Mouse (Mus musculus) CD4-positive naive resting alpha-beta T cell, adult 76 days (primary cell): ENCODE results near the gene Pcbp4. TPM values are rescaled to one million over a fixed set of nuclear protein-coding genes. Genes with fewer than 3 reads are reported as not detected.

ENCODE experiments used
- total RNA-seq: library from RNA; stranded (reverse); gene quantifications from one replicate; pipeline ENCODE4 v1.2.4, GENCODE M21; 2023

Pcbp4 gene
- 15.2 TPM for total RNA-seq

DNA sequence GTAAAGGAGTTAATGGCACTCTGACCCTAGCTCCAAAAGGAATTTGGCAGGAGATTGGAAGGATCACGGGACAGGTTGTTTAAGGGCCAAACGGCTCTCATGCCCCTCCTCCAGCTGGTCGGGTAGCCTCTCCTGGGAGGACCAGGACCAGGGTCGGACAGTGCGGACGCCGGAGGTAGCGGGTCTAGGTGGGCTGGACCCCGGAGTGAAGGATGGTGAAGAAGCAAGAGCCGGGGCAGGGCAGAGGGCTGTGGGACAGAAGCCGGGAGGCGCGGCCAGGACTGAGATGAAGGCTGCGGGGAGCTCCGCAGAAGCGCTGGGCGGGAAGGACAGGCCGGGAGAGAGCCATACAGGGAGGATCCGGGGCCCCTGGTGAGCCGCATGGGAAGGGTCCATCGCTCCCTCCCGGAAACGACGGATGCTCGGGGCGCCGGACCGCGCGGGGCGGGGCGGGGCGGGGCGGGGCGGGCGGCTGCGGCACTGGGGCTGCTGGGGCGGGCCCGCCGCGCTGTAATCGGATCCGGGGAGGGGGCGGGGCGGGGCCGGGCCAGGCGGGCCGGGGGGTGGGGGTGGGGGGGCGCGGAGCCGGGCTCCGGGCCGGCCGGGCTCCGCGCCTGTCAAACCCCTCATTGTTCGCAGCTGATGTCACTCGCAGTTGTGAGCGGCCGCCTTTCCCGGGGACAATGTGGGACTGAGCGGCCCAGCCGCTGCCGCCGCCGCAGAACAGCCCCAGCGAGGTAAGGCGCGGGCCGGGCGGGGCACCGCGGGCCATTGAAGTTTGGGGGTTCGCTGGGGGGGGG is at the start of gene Pcbp4:
Gene Pcbp4 (plus strand): TSS at position 21 of the 800 bp plus-strand sequence.

GRCm38 (mm10) chr9:106429221-106430014 is 23.7 kb upstream of the Pcbp4 start, which contains the start of gene Rpl29:
Gene Rpl29 (plus strand): TSS chr9:106429454.

GRCm38 (mm10) chr9:106447348-106447747 is 5.7 kb upstream of the Pcbp4 start, which contains the start of the genes Abhd14b and Abhd14a:
Gene Abhd14b (plus strand): TSS chr9:106447459.
Gene Abhd14a (minus strand): TSS chr9:106447678.

DNA sequence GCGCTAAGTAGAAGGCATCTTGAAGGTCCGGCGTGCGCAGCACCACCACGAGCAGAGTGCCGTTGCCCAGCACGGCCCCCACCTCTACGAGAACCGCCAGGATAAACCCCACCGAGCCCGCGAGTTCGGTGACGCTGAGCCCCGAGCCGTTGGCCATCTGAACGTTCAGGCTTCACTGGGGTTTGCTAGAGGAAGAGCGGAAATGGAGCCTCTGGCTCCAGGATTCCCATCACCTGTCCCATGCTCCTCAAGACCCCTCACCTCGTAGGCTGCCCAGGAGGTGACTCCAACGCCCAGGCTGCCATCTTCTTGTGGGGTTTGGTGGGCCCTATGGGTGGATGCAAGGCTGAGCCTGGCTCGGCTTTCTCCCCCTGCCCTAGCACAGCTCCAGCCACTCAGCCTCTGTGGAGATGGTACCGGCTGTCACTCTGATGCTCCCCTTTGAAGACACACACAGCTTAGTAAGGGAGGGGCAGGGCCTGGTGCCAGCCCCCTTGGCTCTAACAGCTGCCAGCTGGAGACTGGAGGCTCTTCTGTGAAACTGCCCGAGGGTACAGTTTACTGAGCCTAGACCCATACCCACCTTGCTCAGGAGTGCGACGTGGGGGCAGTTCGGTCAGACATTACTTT is 12.6 kb downstream of the Pcbp4 start, which contains the start of gene Gpr62:
Gene Gpr62 (minus strand): TSS at position 368 of the 630 bp plus-strand sequence.

GRCm38 (mm10) chr9:106475663-106476001 is 22.5 kb downstream of the Pcbp4 start, which contains the start of gene Rrp9:
Gene Rrp9 (plus strand): TSS chr9:106475963.

DNA sequence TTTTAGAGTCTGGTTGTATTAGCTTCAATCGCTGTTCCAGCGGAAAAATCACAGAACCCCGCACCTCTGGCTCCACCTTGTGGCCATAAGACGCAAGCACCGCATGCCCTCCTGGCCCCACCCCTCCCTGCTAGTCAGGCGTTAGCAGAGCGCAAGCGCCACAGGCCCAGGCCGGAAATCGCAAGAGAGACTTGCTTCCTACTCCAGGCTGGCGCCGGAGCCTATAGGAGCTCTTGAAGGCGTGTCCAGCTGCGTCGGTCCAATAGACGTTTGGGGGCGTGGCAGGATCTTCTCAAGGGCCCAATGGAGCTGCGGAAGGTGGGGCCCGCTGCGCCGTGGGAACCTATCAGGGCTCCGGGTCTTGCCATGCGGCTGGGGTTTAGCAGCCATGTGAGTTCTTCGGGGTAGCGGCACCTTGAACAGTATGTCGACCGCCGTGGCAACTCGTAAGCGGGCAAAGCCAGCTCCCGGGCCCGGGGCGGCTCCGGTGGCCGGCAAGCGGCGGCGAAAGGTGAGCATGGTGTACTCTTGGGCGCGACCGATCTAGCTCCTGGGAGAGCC is 23.9 kb downstream of the Pcbp4 start, which contains the start of gene Parp3:
Gene Parp3 (minus strand): TSS at position 26 of the 561 bp plus-strand sequence.

DNA sequence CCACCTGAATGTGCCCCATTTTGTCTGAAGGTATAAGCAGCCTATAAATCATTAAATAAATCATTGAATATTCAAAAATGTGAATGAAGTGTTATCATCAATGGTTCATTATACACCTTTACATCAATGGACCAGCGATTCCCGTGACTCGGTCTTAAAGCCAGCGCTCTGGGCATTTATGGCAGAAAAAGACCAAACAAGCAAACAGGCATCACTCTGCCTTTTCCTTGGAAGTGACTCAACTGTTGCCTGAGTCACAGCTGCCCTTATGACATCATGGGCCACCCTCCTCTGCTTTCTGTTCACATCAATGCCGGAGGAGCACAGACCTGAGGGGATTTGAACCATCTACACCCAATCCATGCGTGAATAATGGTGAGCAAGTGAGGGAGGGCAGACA is 46.6 kb downstream of the Pcbp4 start, which contains the start of gene Iqcf1:
Gene Iqcf1 (plus strand): TSS at position 301 of the 400 bp plus-strand sequence.

Other genes starting within 250 kb of the Pcbp4 start
- gene Tlr9, start 230.7 kb upstream of the Pcbp4 start, total RNA-seq = 10.5 TPM
- 26.1 TPM for gene Alas1, start 204.6 kb upstream of the Pcbp4 start, total RNA-seq
- 4.3 TPM for gene Poc1a, start 172.2 kb upstream of the Pcbp4 start, total RNA-seq
- 29.3 TPM for gene Dusp7, start 84.7 kb upstream of the Pcbp4 start, total RNA-seq
- 1,242 TPM for gene Rpl29, start 23.8 kb upstream of the Pcbp4 start, total RNA-seq
- gene Acy1, start 15.0 kb upstream of the Pcbp4 start, total RNA-seq = 13.1 TPM
- gene Abhd14b, start 5.8 kb upstream of the Pcbp4 start, total RNA-seq = 4.9 TPM
- gene Abhd14a, start 5.6 kb upstream of the Pcbp4 start, total RNA-seq = 6.9 TPM
- 0.38 TPM for gene Gpr62, start 12.6 kb downstream of the Pcbp4 start, total RNA-seq
- gene Rrp9, start 22.7 kb downstream of the Pcbp4 start, total RNA-seq = 71.1 TPM
- gene Parp3, start 23.7 kb downstream of the Pcbp4 start, total RNA-seq = 59.3 TPM
- gene Iqcf1, start 46.7 kb downstream of the Pcbp4 start, total RNA-seq = not detected
- gene Iqcf5, start 61.3 kb downstream of the Pcbp4 start, total RNA-seq = not detected
- gene Iqcf3, start 108.3 kb downstream of the Pcbp4 start, total RNA-seq = not detected
- not detected for gene Iqcf4, start 117.7 kb downstream of the Pcbp4 start, total RNA-seq
- gene Iqcf6, start 173.3 kb downstream of the Pcbp4 start, total RNA-seq = not detected
- not detected for gene Grm2, start 202.8 kb downstream of the Pcbp4 start, total RNA-seq
- gene Tex264, start 232.6 kb downstream of the Pcbp4 start, total RNA-seq = 53.7 TPM